ENCODE assay signal across 12 mouse cellular contexts in genomic region chr7:48909342-48909671, GRCm38 (mm10). TPM values are rescaled to one million over a fixed set of nuclear protein-coding genes. Genes with fewer than 3 reads are reported as not detected.
DNase-seq lines count a peak whose midpoint lies in the region; ATAC-seq and TF ChIP-seq lines count a peak whose summit lies in the region.
"Had no signal": no experiment of that assay in that cellular context is flagged by ENCODE, and none has a peak within 500 bp of the region (broad histone marks: within the 10 kb centered on the region; RNA-seq: fewer than 3 reads in every experiment).

No protein-coding gene starts in this region.

- peaks cover 7% of the 10 kb centered on the region for H3K4me1 ChIP-seq in hindbrain, postnatal 0 days (ENCODE audit: insufficient read depth, low read length)
- no peaks in the 10 kb centered on the region for H3K4me1 ChIP-seq in hindbrain, embryonic 11.5 days (replicated peaks; ENCODE audit: control insufficient read depth, insufficient read depth, low read length)
- H3K4me1 ChIP-seq in thymus, adult 2 months (replicated peaks; ENCODE audit: control insufficient read depth, insufficient read depth, low read length), result peaks cover 19% of the 10 kb centered on the region

- no peak overlapping the region for H3K4me3 ChIP-seq in hindbrain, postnatal 0 days (ENCODE audit: low read length)
- H3K4me3 ChIP-seq in hindbrain, embryonic 11.5 days (ENCODE audit: low read depth, low read length), result no peak overlapping the region
- no peak overlapping the region for H3K4me3 ChIP-seq in thymus, adult 2 months (ENCODE audit: control insufficient read depth, insufficient read depth, low read length)
- H3K4me3 ChIP-seq: heart, adult 2 months; midbrain, embryonic 13.5 days had no signal

- peak; percentile 71; the same call in 1 of the 2 replicates for ATAC-seq in hindbrain, postnatal 0 days
- ATAC-seq in hindbrain, embryonic 11.5 days (ENCODE audit: low FRiP score), result no peak
- peak; percentile 21 for ATAC-seq in granulocyte monocyte progenitor cell, adult 5-6 weeks (replicated peaks; ENCODE audit: poor library complexity, severe bottlenecking)
- ATAC-seq: midbrain, embryonic 13.5 days had no signal

- H3K27ac ChIP-seq in hindbrain, postnatal 0 days, result no peak overlapping the region
- H3K27ac ChIP-seq in hindbrain, embryonic 11.5 days (ENCODE audit: low read depth, low read length), result no peak overlapping the region
- H3K27ac ChIP-seq in thymus, adult 2 months (ENCODE audit: control insufficient read depth, insufficient read depth, low read length), result peak overlapping the region; percentile 52
- H3K27ac ChIP-seq: heart, adult 2 months; midbrain, embryonic 13.5 days had no signal

- WGBS in hindbrain, postnatal 0 days, result 42% methylated on average over 4 of the region's 4 CpGs
- WGBS in hindbrain, embryonic 11.5 days, result 59% methylated on average over 4 of the region's 4 CpGs
- WGBS in thymus, adult 2 months, result 11% methylated on average over 4 of the region's 4 CpGs

- H3K36me3 ChIP-seq in hindbrain, postnatal 0 days (ENCODE audit: insufficient read depth, low read length), result no peaks in the 10 kb centered on the region
- no peaks in the 10 kb centered on the region for H3K36me3 ChIP-seq in hindbrain, embryonic 11.5 days (ENCODE audit: control insufficient read depth, insufficient read depth, low read length)
- H3K36me3 ChIP-seq in thymus, adult 2 months (ENCODE audit: control insufficient read depth, insufficient read depth, low read length), result no peaks in the 10 kb centered on the region
- H3K36me3 ChIP-seq: midbrain, embryonic 13.5 days had no signal

- DNase-seq in hindbrain, postnatal 0 days (ENCODE audit: low spot score), result peak; percentile 45
- no peak for DNase-seq in hindbrain, embryonic 11.5 days (ENCODE audit: low spot score)
- DNase-seq in thymus, adult 2 months, result no peak
- DNase-seq in thymus, adult 18-20 months, result no peak
- DNase-seq in retina, embryonic 14.5 days (ENCODE audit: low spot score), result no peak
- DNase-seq in cerebellum, adult 18-20 months, result no peak
- DNase-seq: adrenal gland, postnatal 36 days; cerebellum, adult 8-10 months; heart, adult 2 months; kidney, postnatal 14 days had no signal

- H3K27me3 ChIP-seq in hindbrain, postnatal 0 days (ENCODE audit: insufficient read depth, low read length), result no peaks in the 10 kb centered on the region
- no peaks in the 10 kb centered on the region for H3K27me3 ChIP-seq in hindbrain, embryonic 11.5 days (ENCODE audit: control insufficient read depth, insufficient read depth, low read length)
- H3K27me3 ChIP-seq in thymus, adult 2 months (ENCODE audit: control insufficient read depth, insufficient read depth, low read length), result no peaks in the 10 kb centered on the region
- H3K27me3 ChIP-seq: midbrain, embryonic 13.5 days had no signal

- no peak for TF ChIP-seq CTCF in hindbrain, postnatal 0 days (IDR thresholded peaks at IDR 0.05; ENCODE audit: low read depth)
- no peak for TF ChIP-seq CTCF in thymus, adult 2 months (IDR thresholded peaks at IDR 0.05; ENCODE audit: borderline replicate concordance, control insufficient read depth, extremely low read depth, insufficient read depth, low read length, poor library complexity)

- no peaks in the 10 kb centered on the region for H3K9me3 ChIP-seq in hindbrain, postnatal 0 days (ENCODE audit: low read length)
- H3K9me3 ChIP-seq in hindbrain, embryonic 11.5 days (ENCODE audit: control insufficient read depth, low read length), result no peaks in the 10 kb centered on the region
- H3K9me3 ChIP-seq: midbrain, embryonic 13.5 days had no signal

- TF ChIP-seq POLR2A in thymus, adult 2 months (IDR thresholded peaks at IDR 0.05; ENCODE audit: control insufficient read depth, extremely low read depth, insufficient read depth, low read length, poor library complexity), result no peak

- H3K9ac ChIP-seq in hindbrain, postnatal 0 days (replicated peaks; ENCODE audit: low read length), result no peak overlapping the region
- H3K9ac ChIP-seq in hindbrain, embryonic 11.5 days (ENCODE audit: low read depth, low read length), result no peak overlapping the region
- H3K9ac ChIP-seq: midbrain, embryonic 13.5 days had no signal

- H3K4me2 ChIP-seq in hindbrain, postnatal 0 days (ENCODE audit: low read depth, low read length), result no peak overlapping the region
- H3K4me2 ChIP-seq in hindbrain, embryonic 11.5 days (replicated peaks; ENCODE audit: low read depth, low read length), result no peak overlapping the region
- H3K4me2 ChIP-seq: midbrain, embryonic 13.5 days had no signal

RNA-seq across cellular contexts. Expression of gene Nav2, which starts 0.8 kb away (rescaled TPM):
- total RNA-seq in hindbrain, postnatal 0 days (2014; rRNA removed), result 61.9 and 64.7 TPM in 2 replicates
- 20.1 and 22.1 TPM in 2 replicates for polyA plus RNA-seq in hindbrain, postnatal 0 days (2015; fragmentation: Nextera tagmentation; extraction: Ambion mirVana)
- polyA plus RNA-seq in hindbrain, embryonic 11.5 days (2014; fragmentation: Nextera tagmentation; extraction: Ambion mirVana), result 22.6 and 36.1 TPM in 2 replicates
- 45.3 and 46.2 TPM in 2 replicates for polyA plus RNA-seq in thymus, adult 2 months (2012; rRNA removed)
- 31.9 and 38.7 TPM in 2 replicates for total RNA-seq in granulocyte monocyte progenitor cell, adult 5-6 weeks (2014; fragmentation: Nextera tagmentation)
- 18.2 and 26.1 TPM in 2 replicates for total RNA-seq in granulocyte monocyte progenitor cell, adult 5-6 weeks (2017)

RNA-seq across cellular contexts. Expression of gene E2f8, which starts 27.9 kb away (rescaled TPM):
- total RNA-seq in hindbrain, postnatal 0 days (2014; rRNA removed), result 2.6 and 4.8 TPM in 2 replicates
- polyA plus RNA-seq in hindbrain, postnatal 0 days (2015; fragmentation: Nextera tagmentation; extraction: Ambion mirVana), result 1.8 and 2.0 TPM in 2 replicates
- 12.9 and 17.1 TPM in 2 replicates for polyA plus RNA-seq in hindbrain, embryonic 11.5 days (2014; fragmentation: Nextera tagmentation; extraction: Ambion mirVana)
- 28.3 and 44.8 TPM in 2 replicates for polyA plus RNA-seq in thymus, adult 2 months (2012; rRNA removed)
- 92.7 and 99.0 TPM in 2 replicates for total RNA-seq in granulocyte monocyte progenitor cell, adult 5-6 weeks (2014; fragmentation: Nextera tagmentation)
- 29.6 and 41.6 TPM in 2 replicates for total RNA-seq in granulocyte monocyte progenitor cell, adult 5-6 weeks (2017)
